Mouse (Mus musculus) kidney, adult 11 months (tissue): ENCODE results near the gene Icmt.

Experiments used
- DNase-seq: peaks from one replicate; pipeline ENCODE4 v3.0.0; 2022

Icmt gene

GRCm38 (mm10) chr4:152303172-152303571, 6.1 kb downstream of the Icmt start:
- peak; percentile 83 for DNase-seq

- no peak for DNase-seq
Measured at GRCm38 (mm10) chr4:152304685-152305084, 7.7 kb downstream of the Icmt start.

DNA sequence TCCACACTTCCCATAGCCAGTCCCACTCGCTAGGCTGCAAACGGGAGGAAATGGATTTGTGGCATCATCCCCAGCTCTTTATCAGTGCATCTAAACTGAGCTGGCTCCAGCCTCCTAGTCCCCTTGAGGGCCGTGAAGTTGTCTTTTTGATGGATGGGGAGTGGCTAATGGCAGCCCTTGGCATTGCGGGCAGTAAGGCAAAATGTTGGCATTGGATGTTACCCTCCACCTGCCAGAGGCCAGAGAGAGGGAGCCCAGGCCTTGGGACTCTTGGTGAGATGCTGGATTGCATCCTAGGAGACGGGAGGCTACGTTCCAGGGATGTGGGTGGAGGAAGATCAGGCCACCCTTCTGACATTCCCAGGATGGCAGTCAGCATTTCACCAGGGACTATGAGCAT, 9.0 kb downstream of the Icmt start:
- DNase-seq = no peak

GRCm38 (mm10) chr4:152307542-152307941, 10.5 kb downstream of the Icmt start:
- DNase-seq = no peak

DNA sequence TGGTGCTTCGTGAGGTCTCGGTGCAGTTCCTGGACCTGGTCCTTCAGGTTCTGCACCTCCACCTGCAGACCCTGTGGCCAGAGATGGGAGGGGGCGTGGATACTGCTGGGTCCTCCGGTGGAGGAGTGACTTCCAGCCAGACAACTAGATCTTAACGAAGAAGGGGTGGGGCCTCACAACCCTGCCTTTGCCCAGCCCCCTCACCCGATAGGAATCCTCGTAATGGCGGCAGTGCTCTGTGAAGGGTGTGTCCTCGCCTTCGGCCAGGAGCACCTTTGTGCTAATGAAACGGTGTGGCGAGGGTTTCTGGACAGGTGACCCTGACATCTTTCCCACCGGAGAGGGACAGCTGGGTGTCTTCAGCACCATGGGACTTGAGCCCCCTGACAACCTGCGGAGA, 15.2 kb downstream of the Icmt start:
- no peak for DNase-seq

DNA sequence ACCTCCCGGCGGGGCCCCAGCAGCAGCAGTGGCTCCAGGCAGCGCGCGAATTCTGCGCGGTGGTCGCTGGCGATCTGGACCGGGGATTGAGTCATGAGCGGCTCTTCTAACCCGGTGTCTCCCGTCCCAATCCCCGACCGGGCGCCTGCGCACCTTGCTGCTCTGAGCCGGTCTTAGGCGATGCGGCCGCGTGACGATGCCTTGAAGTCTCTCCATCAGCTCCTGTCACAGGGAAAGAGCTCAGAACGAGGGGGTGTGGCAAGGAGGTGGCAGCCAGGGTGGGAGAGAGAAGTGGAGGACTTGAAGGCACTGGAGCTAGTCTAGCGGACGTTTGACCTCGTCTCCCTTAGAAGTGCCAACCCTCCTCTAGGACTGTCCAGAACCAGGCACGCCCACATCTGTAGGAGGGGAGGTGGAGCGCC, 16.2 kb downstream of the Icmt start:
- DNase-seq = no peak

- no peak for DNase-seq
Measured at GRCm38 (mm10) chr4:152313934-152314333, 16.9 kb downstream of the Icmt start.

DNA sequence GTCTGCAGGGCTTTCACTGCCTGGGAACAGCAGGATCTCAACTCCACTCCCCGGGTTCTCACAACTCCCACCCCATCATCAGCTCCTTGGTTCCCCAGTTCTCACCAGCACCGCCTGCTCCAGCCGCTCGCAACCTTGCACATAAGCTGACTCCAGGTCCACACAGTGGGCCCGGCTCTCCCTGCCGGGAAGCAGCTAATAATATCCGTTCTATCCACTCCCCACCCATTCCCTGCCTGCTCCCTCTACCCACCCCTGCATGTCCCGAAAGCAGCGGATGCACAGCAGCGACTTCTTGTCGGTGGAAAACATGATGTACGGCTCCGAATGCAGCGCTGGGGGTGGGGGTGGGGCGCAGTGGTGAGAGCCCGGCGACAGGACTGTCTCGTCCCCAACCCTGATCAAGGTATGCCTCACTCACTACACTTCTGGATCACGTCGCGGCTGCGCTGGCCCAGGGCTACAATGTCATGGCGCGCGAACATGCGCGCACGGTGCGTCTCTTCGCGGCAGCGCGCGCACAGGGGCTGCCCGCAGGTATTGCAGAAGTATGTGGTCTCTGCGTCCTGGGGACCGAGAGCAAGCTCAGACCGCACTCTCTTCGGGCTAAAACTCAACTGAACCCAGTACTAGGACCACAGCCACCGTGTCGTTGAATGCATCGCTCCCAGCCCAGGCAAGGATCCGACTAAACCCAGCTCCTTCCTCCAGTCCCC, 18.6 kb downstream of the Icmt start:
- no peak for DNase-seq

GRCm38 (mm10) chr4:152317631-152318033, 20.6 kb downstream of the Icmt start:
- no peak for DNase-seq

GRCm38 (mm10) chr4:152318517-152319234, 21.6 kb downstream of the Icmt start, which contains the start of gene Rnf207:
Gene Rnf207, minus strand, starts transcription at chr4:152318993.
- DNase-seq = peak; percentile 50

GRCm38 (mm10) chr4:152321464-152321863, 24.4 kb downstream of the Icmt start:
- DNase-seq = peak; percentile 57

- DNase-seq = no peak
Measured at GRCm38 (mm10) chr4:152324641-152325562, 27.9 kb downstream of the Icmt start.

- peak; percentile 96 for DNase-seq
Measured at GRCm38 (mm10) chr4:152325574-152326411, 28.8 kb downstream of the Icmt start, which contains the start of gene Rpl22. Gene Rpl22, plus strand, starts transcription at chr4:152325742.

DNA sequence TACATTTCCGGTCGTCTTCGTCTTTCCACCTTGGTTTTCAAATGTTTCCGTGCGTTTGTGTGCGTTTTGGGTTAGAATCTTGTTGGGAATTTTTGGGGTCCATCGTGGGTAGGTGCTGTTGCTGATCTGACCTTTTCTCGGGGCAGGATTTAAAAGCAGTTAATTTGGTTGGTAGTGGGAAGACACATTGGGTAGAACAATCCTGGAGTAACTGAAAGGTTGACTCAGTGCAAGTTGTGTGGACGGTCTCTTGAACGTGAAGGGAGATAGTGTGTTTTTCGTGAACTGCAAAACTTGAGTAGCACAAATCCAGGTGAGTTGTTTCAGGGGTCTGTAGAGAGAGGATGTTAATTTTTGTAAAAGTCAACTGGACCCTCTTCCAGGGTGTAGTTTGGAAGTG, 29.5 kb downstream of the Icmt start:
- no peak for DNase-seq

GRCm38 (mm10) chr4:152328691-152329090, 31.7 kb downstream of the Icmt start:
- no peak for DNase-seq

- DNase-seq = peak; percentile 37
Measured at GRCm38 (mm10) chr4:152332952-152333351, 35.9 kb downstream of the Icmt start.

- DNase-seq = no peak
Measured at GRCm38 (mm10) chr4:152333587-152333986, 36.6 kb downstream of the Icmt start.

DNA sequence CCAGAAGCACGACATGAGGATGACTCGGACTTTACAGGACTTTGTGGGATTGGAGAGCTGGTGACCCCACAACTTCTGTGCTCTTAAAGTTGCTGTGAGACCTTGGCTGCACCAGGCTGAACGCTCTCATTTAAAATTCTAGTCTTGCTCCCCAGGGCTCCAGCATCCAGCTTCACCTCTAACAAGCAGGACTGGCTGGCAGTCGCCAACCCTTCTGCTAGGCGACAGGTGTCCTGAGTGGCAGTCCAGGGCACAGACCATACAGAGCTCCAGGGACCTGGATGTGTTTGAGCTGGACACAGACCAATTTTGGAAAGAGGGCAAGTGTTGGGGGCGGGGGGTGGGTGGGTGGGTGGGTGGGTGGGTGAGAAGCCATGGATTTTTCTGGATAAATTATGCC, 40.7 kb downstream of the Icmt start:
- DNase-seq = no peak

DNA sequence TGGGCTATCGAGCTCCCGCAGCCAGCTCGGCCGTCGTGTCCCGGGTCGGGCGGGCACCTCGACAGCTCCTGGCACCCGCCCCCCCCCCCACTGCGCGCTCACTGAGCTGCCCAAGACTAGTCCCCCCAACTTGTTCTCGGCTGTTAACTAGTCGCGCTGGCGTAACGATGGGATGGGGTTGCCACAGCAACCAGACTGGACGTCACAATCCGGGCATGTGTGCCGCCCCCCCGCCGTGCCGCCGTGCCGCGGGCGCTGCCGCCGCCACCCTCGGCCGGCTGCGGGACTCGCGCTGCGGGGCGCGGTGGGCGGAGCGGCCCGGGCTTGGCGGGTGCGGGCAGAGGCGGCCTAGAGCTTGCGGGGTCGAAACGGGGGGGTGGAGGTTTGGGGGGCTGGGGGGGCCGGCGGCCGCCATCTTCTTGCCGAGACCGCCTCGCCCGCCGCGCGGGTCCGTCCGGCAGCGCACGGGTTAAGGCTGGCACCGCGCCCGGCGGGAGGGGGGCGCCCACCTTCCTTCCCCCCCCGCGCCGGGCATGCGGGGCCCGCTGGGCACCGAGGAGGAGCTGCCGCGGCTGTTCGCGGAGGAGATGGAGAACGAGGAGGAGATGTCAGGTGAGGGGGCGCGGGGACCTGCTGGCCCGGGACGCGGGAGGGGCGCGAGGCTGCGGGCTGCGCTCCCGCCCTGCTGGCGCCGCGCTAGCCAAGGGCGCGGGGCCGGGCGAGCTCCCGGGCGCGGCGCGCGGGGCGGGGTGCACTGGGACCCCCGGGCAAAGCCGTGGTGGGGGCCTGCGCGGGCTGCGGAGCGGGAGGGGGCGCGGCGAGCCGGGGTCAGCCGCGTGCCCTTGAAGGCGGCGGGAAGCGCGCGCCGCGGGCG, 41.6 kb downstream of the Icmt start, which contains the start of gene Chd5:
TSS of gene Chd5 (plus strand) at position 233 of the 874 bp plus-strand sequence.
- no peak for DNase-seq

GRCm38 (mm10) chr4:152339293-152339790, 42.3 kb downstream of the Icmt start:
- no peak for DNase-seq
